Mouse (Mus musculus) stomach, embryonic 16.5 days (tissue): ENCODE results near the gene Cnpy2. TPM values are rescaled to one million over a fixed set of nuclear protein-coding genes. Genes with fewer than 3 reads are reported as not detected.
A peak's percentile ranks its signal among the peaks of the same experiment; 100 is the strongest.
"Not testable (repeated sequence)": the region's sequence is repeated elsewhere in the genome, so short reads cannot be mapped to it uniquely, and the experiment has no call there.

Source experiments
- ATAC-seq: fragments of 200-750 bp; cut with Nextera tagmentation; 2 replicates; pipeline ENCODE4 v1.8.0; 2017; ENCODE audit warnings: moderate number of reproducible peaks, moderate TSS enrichment; ENCODE audit not compliant: insufficient read depth, low FRiP score
- H3K27ac ChIP-seq: fragments of 300-500 bp; sonication (generic); 2 replicates; pipeline ENCODE4 v1.5.1; 2014; ENCODE audit warnings: low read length
- H3K27me3 ChIP-seq: fragments of 300-500 bp; sonication (generic); 2 replicates; pipeline ENCODE4 v1.6.1; 2014; ENCODE audit warnings: low read length, control low read depth, mixed read lengths; ENCODE audit not compliant: control insufficient read depth, insufficient read depth
- H3K36me3 ChIP-seq: fragments of 300-500 bp; sonication (generic); 2 replicates; pipeline ENCODE4 v1.6.1; 2014; ENCODE audit warnings: low read length; ENCODE audit not compliant: control insufficient read depth, insufficient read depth
- H3K4me1 ChIP-seq: fragments of 300-500 bp; sonication (generic); 2 replicates; pipeline ENCODE4 v1.6.1; 2014; ENCODE audit warnings: low read length, control low read depth, mixed read lengths; ENCODE audit not compliant: control insufficient read depth, insufficient read depth
- H3K4me2 ChIP-seq: fragments of 300-500 bp; sonication (generic); 2 replicates; pipeline ENCODE4 v1.6.1; 2014; ENCODE audit warnings: low read depth, low read length, mixed read lengths
- H3K4me3 ChIP-seq: fragments of 300-500 bp; sonication (generic); replicated peaks from 2 replicates; pipeline ENCODE4 v1.5.1; 2014; ENCODE audit warnings: mild to moderate bottlenecking, low read length
- H3K9ac ChIP-seq: fragments of 300-500 bp; sonication (generic); 2 replicates; pipeline ENCODE4 v1.6.1; 2014; ENCODE audit warnings: low read length
- H3K9me3 ChIP-seq: fragments of 300-500 bp; sonication (generic); replicated peaks from 2 replicates; pipeline ENCODE4 v1.6.1; 2016; ENCODE audit warnings: low read length, control low read depth; ENCODE audit not compliant: control insufficient read depth
- WGBS: fragments of 180-500 bp; shearing (Covaris S2); extraction: QIAGEN DNeasy Blood & Tissue Kit; methylation state at CpG from one replicate; pipeline ENCODE4 v1.1.7; 2014; 5-methylcytosine and 5-hydroxymethylcytosine counted together
- polyA plus RNA-seq: library from polyadenylated mRNA; unstranded; fragments of >200 nt; fragmentation: Nextera tagmentation; extraction: Ambion mirVana; gene quantifications from 2 replicates; pipeline ENCODE4 v1.2.1, GENCODE M21; 2015

Cnpy2 gene
- polyA plus RNA-seq, result 310 and 315 TPM in 2 replicates

DNA sequence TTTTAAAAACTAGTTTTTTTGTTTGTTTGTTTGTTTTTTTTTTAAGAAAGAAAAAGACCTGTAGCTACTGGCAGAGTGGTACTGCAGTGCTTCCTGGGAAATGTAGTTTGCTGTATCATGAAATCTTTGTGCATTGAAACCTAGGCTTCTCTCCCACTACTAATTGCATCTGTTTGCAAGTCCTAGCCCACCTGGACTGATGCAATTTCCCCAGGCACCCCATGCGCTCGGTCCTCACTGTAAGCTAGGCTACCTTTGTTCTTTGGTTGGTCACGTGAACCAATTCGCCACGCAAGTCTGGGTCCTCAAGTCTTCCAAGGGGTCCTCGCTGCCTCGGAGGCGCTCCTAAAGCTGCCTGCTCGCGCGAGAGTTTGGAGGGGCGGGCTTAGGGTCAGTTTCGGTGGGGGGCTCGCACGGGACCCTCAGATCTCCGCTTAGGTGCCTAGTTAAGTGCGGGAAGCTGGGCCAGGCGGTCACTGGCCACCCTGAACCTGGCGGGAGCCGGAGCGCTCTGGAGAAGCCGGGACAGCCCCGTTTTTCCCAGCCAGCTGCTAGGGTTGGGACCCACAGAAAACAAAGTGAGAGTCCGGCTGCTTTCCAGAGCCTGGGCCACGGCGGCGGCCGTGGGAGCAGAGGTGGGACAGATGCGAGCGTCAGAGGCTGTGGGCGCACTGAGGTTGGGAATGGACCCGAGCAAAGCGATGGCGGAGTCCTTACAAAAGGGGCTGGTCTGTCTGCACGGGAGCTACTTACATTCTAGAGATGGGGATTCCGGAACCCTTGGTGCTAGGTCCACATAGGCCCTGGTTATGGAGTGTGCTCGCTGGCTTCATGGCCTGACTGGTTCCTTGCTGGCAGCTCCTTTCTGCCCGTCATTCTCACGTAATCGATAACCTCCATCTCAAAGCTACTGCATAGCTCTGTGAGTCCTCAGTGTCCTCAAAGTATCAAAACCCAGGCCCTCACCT lies at the start of gene Cnpy2:
Gene Cnpy2 (plus strand): TSS at position 319 of the 968 bp plus-strand sequence.
- peak; percentile 91 for ATAC-seq
- H3K36me3 ChIP-seq, result peaks cover 14% of the 10 kb centered on the region
- H3K27me3 ChIP-seq, result no peaks in the 10 kb centered on the region

GRCm38 (mm10) chr10:128272819-128273439 lies 49.3 kb upstream of the Cnpy2 start:
- not testable (repeated sequence) for H3K9ac ChIP-seq, H3K27ac ChIP-seq, H3K4me1 ChIP-seq, ATAC-seq, H3K9me3 ChIP-seq, H3K27me3 ChIP-seq, H3K4me3 ChIP-seq, H3K4me2 ChIP-seq, H3K36me3 ChIP-seq
- 90% methylated on average over 4 of the region's 7 CpGs for WGBS

More for the DNA sequence above, at the start of gene Cnpy2:
- WGBS, result under 1% methylated on average over 40 of the region's 40 CpGs
- H3K9me3 ChIP-seq, result no peaks in the 10 kb centered on the region
- peak within 1 kb of the TSS; percentile 97 for H3K27ac ChIP-seq
- peak within 1 kb of the TSS; percentile 89 for H3K4me2 ChIP-seq
- H3K9ac ChIP-seq, result peak within 1 kb of the TSS; percentile 98
- H3K4me1 ChIP-seq, result peaks cover 14% of the 10 kb centered on the region
- peak within 1 kb of the TSS; percentile 90 for H3K4me3 ChIP-seq

- H3K4me2 ChIP-seq, H3K4me1 ChIP-seq, H3K27ac ChIP-seq, H3K9me3 ChIP-seq, H3K27me3 ChIP-seq, H3K9ac ChIP-seq, H3K4me3 ChIP-seq, ATAC-seq: not testable (repeated sequence)
- H3K36me3 ChIP-seq, result peaks cover 13% of the 10 kb centered on the region
- WGBS, result 96% methylated on average over 1 of the region's 1 CpGs
Measured at GRCm38 (mm10) chr10:128275374-128275773, 46.9 kb upstream of the Cnpy2 start.

DNA sequence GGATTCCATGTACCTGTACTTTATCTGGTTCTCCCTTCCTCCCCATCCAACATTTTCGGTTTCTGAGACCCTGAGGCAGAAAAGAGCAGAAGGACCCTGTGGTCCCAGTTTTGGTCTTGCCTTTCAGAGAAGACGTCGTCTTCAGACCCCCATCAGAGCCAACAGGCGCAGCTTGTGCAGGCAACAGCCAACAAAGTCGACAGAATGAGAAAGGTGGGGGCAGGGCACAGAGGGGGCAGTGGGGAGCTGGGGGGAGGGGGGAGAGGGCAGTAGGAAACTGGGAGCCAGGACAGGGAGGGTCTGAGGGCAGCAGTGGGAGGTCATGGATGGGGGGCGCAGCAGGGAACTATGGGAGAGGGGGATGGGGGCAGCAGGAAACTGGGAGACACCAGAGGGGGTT lies 44.1 kb upstream of the Cnpy2 start:
- H3K36me3 ChIP-seq, result peaks cover 13% of the 10 kb centered on the region
- WGBS, result 72% methylated on average over 6 of the region's 6 CpGs

GRCm38 (mm10) chr10:128280943-128281342 lies 41.3 kb upstream of the Cnpy2 start:
- no peak overlapping the region for H3K9ac ChIP-seq
- no peaks in the 10 kb centered on the region for H3K9me3 ChIP-seq
- H3K4me2 ChIP-seq, result no peak overlapping the region
- H3K27ac ChIP-seq, result no peak overlapping the region
- H3K27me3 ChIP-seq, result no peaks in the 10 kb centered on the region
- peaks cover 13% of the 10 kb centered on the region for H3K36me3 ChIP-seq
- no peaks in the 10 kb centered on the region for H3K4me1 ChIP-seq
- WGBS, result 78% methylated on average over 6 of the region's 6 CpGs
- ATAC-seq, result no peak
- no peak overlapping the region for H3K4me3 ChIP-seq

More for the DNA sequence above, 44.1 kb upstream of the Cnpy2 start:
- Histone ChIP-seq H3K9me3 (no peaks in the 10 kb centered on the region), H3K4me1 (no peaks in the 10 kb centered on the region), H3K4me2 (no peak overlapping the region), H3K9ac (no peak overlapping the region), H3K27ac (no peak overlapping the region), H3K4me3 (no peak overlapping the region), H3K27me3 (no peaks in the 10 kb centered on the region)
- no peak for ATAC-seq

DNA sequence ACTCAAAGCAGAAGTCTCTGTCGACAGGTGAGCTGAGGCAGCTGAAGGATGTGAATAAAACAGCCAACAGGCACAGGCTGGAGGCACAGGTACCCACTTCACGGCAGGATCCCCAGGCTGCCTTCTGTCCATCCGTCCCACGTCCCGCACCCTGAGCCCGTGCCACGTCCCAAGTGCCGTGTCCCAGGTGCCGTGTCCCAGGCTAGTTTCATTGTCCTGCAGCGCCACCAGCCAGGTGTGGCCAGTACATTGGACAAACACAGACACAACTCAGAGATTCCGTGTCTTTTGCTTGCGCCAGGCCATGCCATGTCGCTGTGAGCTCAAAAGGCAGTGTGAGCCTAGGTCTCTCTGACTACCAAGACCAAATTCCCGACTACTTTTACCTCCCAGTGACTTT lies 40.6 kb upstream of the Cnpy2 start:
- Histone ChIP-seq H3K9me3 (no peaks in the 10 kb centered on the region), H3K9ac (no peak overlapping the region), H3K36me3 (peaks cover 13% of the 10 kb centered on the region), H3K27ac (no peak overlapping the region), H3K4me3 (no peak overlapping the region), H3K4me2 (no peak overlapping the region), H3K27me3 (no peaks in the 10 kb centered on the region), H3K4me1 (no peaks in the 10 kb centered on the region)
- ATAC-seq, result no peak
- WGBS, result 89% methylated on average over 14 of the region's 14 CpGs

DNA sequence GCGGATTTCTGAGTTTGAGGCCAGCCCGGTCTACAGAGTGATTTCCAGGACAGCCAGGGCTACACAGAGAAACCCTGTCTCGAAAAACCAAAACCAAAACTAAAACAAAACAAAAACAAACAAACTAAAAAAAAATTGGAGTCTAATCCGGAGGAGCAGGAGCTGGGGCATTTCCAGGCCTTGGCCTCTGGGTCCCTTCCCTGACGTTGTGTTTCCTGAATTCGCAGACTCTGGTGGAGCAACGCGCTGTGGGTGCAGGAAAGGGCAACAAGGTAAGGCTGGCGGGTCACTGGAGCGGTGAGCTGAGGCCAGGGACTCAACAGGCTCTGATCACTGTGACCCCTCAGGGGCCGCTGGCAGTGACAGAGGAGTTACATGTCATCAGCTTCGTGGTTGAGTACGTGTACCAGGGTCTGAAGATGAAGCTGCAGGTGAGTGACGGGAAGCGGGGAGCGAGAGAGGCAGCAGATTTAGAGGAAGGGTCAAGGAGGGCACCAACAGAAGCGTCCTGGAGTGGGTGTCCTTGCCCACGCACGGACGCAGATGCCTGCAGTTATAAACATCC lies 39.3 kb upstream of the Cnpy2 start:
- Histone ChIP-seq H3K9me3 (no peaks in the 10 kb centered on the region), H3K4me1 (no peaks in the 10 kb centered on the region), H3K36me3 (peaks cover 9% of the 10 kb centered on the region), H3K27ac (no peak overlapping the region), H3K9ac (no peak overlapping the region), H3K4me2 (no peak overlapping the region), H3K4me3 (no peak overlapping the region), H3K27me3 (no peaks in the 10 kb centered on the region)
- WGBS, result 86% methylated on average over 20 of the region's 20 CpGs
- ATAC-seq, result no peak

DNA sequence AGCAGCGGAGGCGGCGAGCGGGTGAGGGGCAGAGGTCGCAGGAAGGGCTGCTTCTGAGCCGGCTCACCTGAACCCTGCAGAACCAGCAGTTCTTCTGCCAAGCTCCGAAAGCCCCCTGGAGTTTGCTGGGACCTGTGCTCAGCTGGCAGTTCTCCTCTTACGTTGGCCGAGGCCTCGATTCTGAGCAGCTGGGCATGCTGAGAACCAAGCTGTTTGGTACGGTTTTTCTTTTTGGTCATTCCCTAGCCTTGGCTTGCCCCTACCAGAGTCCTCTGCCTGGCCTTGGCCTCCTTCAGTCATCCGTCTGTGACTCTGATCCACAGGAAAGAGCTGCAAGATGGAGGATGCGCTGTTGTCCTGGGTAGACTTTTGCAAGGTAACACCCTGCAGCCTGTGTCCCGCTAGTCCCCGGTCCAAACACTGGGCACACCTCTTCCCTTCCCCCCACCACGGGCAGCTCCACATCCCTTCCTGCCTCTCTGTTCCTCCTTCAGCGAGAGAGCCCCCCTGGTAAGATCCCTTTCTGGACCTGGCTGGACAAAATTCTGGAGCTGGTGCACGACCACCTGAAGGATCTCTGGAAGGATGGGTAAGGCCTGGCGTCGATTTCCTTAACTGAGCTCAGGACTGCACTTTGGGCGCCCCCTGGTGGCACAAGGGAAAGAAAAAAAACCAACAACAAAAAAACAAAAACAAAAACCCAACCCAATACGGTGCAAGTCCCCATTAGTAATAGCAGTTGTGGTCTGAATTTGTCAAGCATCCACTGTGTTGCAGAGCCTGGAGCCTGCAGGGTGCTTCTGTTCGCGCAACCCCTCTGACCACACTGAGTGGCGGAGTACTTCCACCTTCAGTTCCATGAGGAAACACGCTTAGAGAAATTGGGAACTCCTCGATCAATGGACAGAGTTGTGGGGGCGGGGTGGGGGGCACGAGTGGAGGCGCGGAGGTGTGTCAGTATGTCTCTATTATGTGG lies 38.4 kb upstream of the Cnpy2 start:
- Histone ChIP-seq H3K27me3 (no peaks in the 10 kb centered on the region), H3K9me3 (no peaks in the 10 kb centered on the region), H3K9ac (no peak overlapping the region), H3K4me3 (no peak overlapping the region), H3K27ac (no peak overlapping the region), H3K4me2 (no peak overlapping the region), H3K36me3 (peaks cover 5% of the 10 kb centered on the region), H3K4me1 (no peaks in the 10 kb centered on the region)
- ATAC-seq, result no peak
- WGBS, result 62% methylated on average over 31 of the region's 31 CpGs
